Mouse (Mus musculus): ENCODE data around the gene Rrnad1. TPM values are rescaled to one million over a fixed set of nuclear protein-coding genes. Genes with fewer than 3 reads are reported as not detected.

The Rrnad1 gene
- 17.2 and 19.5 TPM in 2 replicates for polyA plus RNA-seq (2014; fragmentation: Nextera tagmentation; extraction: Ambion mirVana)

DNA sequence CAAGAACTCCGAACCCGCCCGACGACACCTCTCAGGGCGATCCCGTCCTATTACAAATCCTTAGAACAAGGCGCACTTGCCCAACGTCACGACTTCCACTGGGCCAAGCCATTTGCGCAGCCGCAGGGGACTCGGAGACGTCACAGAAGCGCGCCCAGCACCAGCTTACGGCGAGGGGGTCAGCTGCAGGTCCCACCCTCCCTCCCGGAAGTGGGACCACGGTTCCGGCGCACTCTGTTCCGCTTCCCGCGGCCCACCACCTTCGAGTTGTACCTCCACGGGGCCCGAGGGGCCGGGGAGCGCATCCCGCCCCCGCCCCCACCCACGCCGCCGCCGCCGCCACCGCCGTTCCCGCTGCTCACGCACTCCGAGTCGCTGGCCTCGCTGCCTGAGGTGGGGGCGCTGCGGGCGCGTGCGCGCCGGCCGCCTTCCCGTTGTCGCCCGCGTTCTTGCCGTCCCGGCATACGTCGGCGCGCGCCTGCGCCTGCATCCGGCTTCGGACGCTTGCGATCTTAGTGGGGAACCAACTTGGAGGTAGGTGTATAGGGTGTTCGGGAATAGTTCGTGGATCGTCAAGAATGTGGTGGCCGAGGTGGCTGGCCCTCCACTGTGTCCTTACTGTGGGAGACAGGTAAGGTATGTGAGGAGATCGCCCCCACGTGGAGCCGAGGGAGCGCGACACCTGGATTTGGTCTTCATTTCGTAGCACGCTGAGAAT, at the start of gene Rrnad1, which contains the start of gene Isg20l2:
Rrnad1 (minus strand) TSS at position 640 of the 718 bp plus-strand sequence.
Isg20l2 (plus strand) TSS at position 237 of the 718 bp plus-strand sequence.
- under 1% methylated on average over 77 of the region's 78 CpGs for WGBS
- peak; percentile 96 for ATAC-seq (ENCODE audit: insufficient number of reproducible peaks, low FRiP score, low TSS enrichment, low read depth)
- peaks cover 18% of the 10 kb centered on the region; the same call in 1 of the 2 replicates for H3K36me3 ChIP-seq (ENCODE audit: control insufficient read depth, insufficient read depth, low read length)

GRCm38 (mm10) chr3:87980085-87980484, 49.6 kb upstream of the Rrnad1 start:
- H3K4me2 ChIP-seq (ENCODE audit: low read depth, severe bottlenecking) = no peak overlapping the region
- no peaks in the 10 kb centered on the region for H3K27me3 ChIP-seq (ENCODE audit: control insufficient read depth, insufficient read depth, low read length)
- no peaks in the 10 kb centered on the region for H3K36me3 ChIP-seq (ENCODE audit: control insufficient read depth, insufficient read depth, low read length)
- no peak for DNase-seq (ENCODE audit: low spot score)
- 55% methylated on average over 3 of the region's 3 CpGs for WGBS
- no peak overlapping the region for H3K9ac ChIP-seq (ENCODE audit: low read length)
- H3K4me3 ChIP-seq (ENCODE audit: low read depth, low read length) = no peak overlapping the region
- H3K4me1 ChIP-seq (ENCODE audit: control insufficient read depth, insufficient read depth, low read length) = peaks cover 19% of the 10 kb centered on the region
- no peaks in the 10 kb centered on the region for H3K9me3 ChIP-seq (ENCODE audit: control insufficient read depth, low read length)
- ATAC-seq (ENCODE audit: insufficient number of reproducible peaks, low FRiP score, low TSS enrichment, low read depth) = no peak
- no peak overlapping the region; the same call in 1 of the 2 replicates for H3K27ac ChIP-seq (replicated peaks; ENCODE audit: low read depth, low read length)

More for the DNA sequence above, at the start of gene Rrnad1, which contains the start of gene Isg20l2:
- H3K4me2 ChIP-seq (ENCODE audit: low read depth, severe bottlenecking) = peak within 1 kb of the TSS; percentile 69
- peak; percentile 98 for DNase-seq (ENCODE audit: low spot score)
- H3K9ac ChIP-seq (ENCODE audit: low read length) = peak within 1 kb of the TSS; percentile 77
- peaks cover 8% of the 10 kb centered on the region; the same call in 1 of the 2 replicates for H3K4me1 ChIP-seq (ENCODE audit: control insufficient read depth, insufficient read depth, low read length)
- no peaks in the 10 kb centered on the region for H3K9me3 ChIP-seq (ENCODE audit: control insufficient read depth, low read length)
- H3K4me3 ChIP-seq (ENCODE audit: low read depth, low read length) = peak within 1 kb of the TSS; percentile 52
- H3K27me3 ChIP-seq (ENCODE audit: control insufficient read depth, insufficient read depth, low read length) = no peaks in the 10 kb centered on the region
- H3K27ac ChIP-seq (replicated peaks; ENCODE audit: low read depth, low read length) = peak within 1 kb of the TSS; percentile 65; the same call in 1 of the 2 replicates

DNA sequence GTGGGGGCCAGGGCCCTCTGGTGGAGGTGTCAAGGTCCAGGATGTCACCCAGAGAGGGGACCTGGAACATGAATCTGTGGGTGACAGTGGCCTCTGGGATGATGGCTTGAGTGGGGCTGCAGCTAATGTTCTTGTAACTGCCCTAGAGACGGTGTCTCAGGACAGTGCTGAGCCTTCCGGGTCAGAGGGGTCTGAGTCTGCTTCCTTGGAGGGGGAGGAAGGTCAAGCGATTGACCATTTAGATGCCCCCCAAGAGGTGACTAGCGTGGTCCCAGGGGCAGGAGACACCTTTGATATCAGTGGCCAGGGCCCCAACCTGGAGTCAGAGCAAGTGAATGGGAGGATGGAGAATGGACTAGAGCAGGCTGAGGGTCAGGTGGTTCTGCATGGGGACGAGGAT, 49.0 kb upstream of the Rrnad1 start:
- Histone ChIP-seq H3K4me1 (ENCODE audit: control insufficient read depth, insufficient read depth, low read length) (peaks cover 23% of the 10 kb centered on the region), H3K4me3 (ENCODE audit: low read depth, low read length) (no peak overlapping the region), H3K9ac (ENCODE audit: low read length) (no peak overlapping the region), H3K4me2 (ENCODE audit: low read depth, severe bottlenecking) (no peak overlapping the region), H3K27ac (replicated peaks; ENCODE audit: low read depth, low read length) (no peak overlapping the region; the same call in 1 of the 2 replicates), H3K9me3 (ENCODE audit: control insufficient read depth, low read length) (no peaks in the 10 kb centered on the region), H3K36me3 (ENCODE audit: control insufficient read depth, insufficient read depth, low read length) (no peaks in the 10 kb centered on the region), H3K27me3 (ENCODE audit: control insufficient read depth, insufficient read depth, low read length) (no peaks in the 10 kb centered on the region)
- DNase-seq (ENCODE audit: low spot score) (no peak), ATAC-seq (ENCODE audit: insufficient number of reproducible peaks, low FRiP score, low TSS enrichment, low read depth) (no peak)
- 79% methylated on average over 5 of the region's 5 CpGs for WGBS

DNA sequence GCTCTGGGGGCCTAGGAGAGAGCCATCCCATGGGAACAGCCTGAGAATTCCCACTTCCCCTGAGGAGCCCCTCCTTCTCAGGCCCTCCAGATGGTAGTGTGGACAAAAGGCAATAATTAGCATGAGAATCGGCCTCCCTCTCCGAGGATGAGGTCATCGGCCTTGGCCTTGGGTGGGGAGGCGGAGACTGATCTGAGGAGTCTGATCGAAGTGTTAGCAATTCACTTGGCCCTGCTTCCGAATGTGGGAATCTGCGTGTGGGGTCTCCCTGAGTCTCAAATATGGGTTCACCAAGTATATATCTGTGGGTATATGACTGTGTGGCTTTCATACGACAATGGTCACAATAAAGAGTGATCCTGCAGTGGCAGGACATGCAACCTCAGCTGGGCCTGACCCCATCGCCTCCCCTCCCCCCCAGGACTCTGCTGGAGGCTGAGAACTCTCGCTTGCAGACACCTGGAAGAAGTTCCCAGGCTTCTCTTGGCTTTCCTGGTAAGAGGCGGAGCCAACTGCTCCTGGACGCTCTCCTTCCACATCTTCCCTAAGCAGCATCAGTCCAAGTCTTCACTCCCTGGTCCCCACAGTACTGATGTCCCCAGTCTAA, 44.0 kb upstream of the Rrnad1 start:
- Histone ChIP-seq H3K27me3 (ENCODE audit: control insufficient read depth, insufficient read depth, low read length) (peaks cover 19% of the 10 kb centered on the region), H3K4me3 (ENCODE audit: low read depth, low read length) (no peak overlapping the region), H3K9ac (ENCODE audit: low read length) (no peak overlapping the region), H3K27ac (replicated peaks; ENCODE audit: low read depth, low read length) (no peak overlapping the region), H3K9me3 (ENCODE audit: control insufficient read depth, low read length) (no peaks in the 10 kb centered on the region), H3K4me2 (ENCODE audit: low read depth, severe bottlenecking) (peak overlapping the region; percentile 3; the same call in 1 of the 2 replicates), H3K4me1 (ENCODE audit: control insufficient read depth, insufficient read depth, low read length) (peaks cover 42% of the 10 kb centered on the region), H3K36me3 (ENCODE audit: control insufficient read depth, insufficient read depth, low read length) (no peaks in the 10 kb centered on the region)
- 12% methylated on average over 12 of the region's 12 CpGs for WGBS
- no peak for ATAC-seq (ENCODE audit: insufficient number of reproducible peaks, low FRiP score, low TSS enrichment, low read depth)
- DNase-seq (ENCODE audit: low spot score) = peak; percentile 32

- H3K9ac ChIP-seq (ENCODE audit: low read length) = no peak overlapping the region
These were observed 43.3 kb upstream of the Rrnad1 start for GRCm38 (mm10) chr3:87973593-87974380.

DNA sequence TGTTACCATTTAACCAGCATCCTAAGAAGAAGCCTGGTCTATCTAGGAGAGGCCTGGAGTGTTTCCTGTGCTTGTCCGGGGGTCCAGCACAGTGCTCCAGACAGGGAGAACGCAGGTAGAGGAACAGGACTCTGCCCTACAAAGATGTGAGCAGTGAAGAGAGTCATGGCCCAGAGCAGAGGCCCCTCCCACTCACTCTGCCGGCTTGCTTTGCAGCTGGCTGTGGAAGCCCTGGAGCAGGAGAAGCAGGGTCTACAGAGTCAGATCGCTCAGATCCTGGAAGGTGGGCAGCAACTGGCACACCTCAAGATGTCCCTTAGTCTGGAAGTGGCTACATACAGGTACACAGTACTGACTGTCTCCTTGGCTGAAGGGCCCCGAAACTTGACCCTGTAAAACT, 42.3 kb upstream of the Rrnad1 start:
- Histone ChIP-seq H3K4me2 (ENCODE audit: low read depth, severe bottlenecking) (peak overlapping the region; percentile 96), H3K27ac (replicated peaks; ENCODE audit: low read depth, low read length) (no peak overlapping the region), H3K4me3 (ENCODE audit: low read depth, low read length) (peak overlapping the region; percentile 49), H3K9me3 (ENCODE audit: control insufficient read depth, low read length) (no peaks in the 10 kb centered on the region), H3K27me3 (ENCODE audit: control insufficient read depth, insufficient read depth, low read length) (peaks cover 19% of the 10 kb centered on the region), H3K4me1 (ENCODE audit: control insufficient read depth, insufficient read depth, low read length) (peaks cover 42% of the 10 kb centered on the region), H3K9ac (ENCODE audit: low read length) (no peak overlapping the region), H3K36me3 (ENCODE audit: control insufficient read depth, insufficient read depth, low read length) (no peaks in the 10 kb centered on the region)
- DNase-seq (ENCODE audit: low spot score) = peak; percentile 40
- no peak for ATAC-seq (ENCODE audit: insufficient number of reproducible peaks, low FRiP score, low TSS enrichment, low read depth)
- WGBS = 24% methylated on average over 5 of the region's 5 CpGs

More at GRCm38 (mm10) chr3:87973593-87974380, 43.3 kb upstream of the Rrnad1 start:
- Histone ChIP-seq H3K9me3 (ENCODE audit: control insufficient read depth, low read length) (no peaks in the 10 kb centered on the region), H3K4me1 (ENCODE audit: control insufficient read depth, insufficient read depth, low read length) (peaks cover 42% of the 10 kb centered on the region), H3K4me3 (ENCODE audit: low read depth, low read length) (no peak overlapping the region), H3K4me2 (ENCODE audit: low read depth, severe bottlenecking) (peak overlapping the region; percentile 96; the same call in 1 of the 2 replicates), H3K27ac (replicated peaks; ENCODE audit: low read depth, low read length) (no peak overlapping the region), H3K27me3 (ENCODE audit: control insufficient read depth, insufficient read depth, low read length) (peaks cover 19% of the 10 kb centered on the region), H3K36me3 (ENCODE audit: control insufficient read depth, insufficient read depth, low read length) (no peaks in the 10 kb centered on the region)
- ATAC-seq (ENCODE audit: insufficient number of reproducible peaks, low FRiP score, low TSS enrichment, low read depth) (no peak), DNase-seq (ENCODE audit: low spot score) (no peak)
- WGBS = 35% methylated on average over 14 of the region's 14 CpGs

DNA sequence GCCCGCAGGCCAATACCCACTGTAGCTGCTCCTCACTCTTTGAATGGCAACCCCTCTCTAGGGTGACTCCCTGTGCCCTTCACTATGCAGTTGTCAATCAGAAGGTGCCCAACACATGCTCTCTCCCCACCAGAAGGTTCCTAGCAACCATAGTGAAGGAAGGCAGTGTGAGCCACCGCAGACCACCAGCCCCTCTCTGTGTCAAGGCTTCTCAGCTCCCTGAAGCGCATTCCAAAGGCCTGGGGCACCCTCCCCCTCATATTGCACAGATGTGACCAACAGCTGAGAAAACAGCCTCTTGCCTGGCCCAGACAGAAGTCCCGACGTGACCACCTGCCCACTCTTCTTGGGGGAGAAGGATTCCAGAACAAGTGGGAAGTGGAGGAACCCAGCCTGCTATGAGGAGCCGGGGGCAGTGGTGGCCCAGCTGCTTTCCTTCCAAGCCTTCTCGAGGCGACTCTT, 41.7 kb upstream of the Rrnad1 start:
- H3K27ac ChIP-seq (replicated peaks; ENCODE audit: low read depth, low read length) = no peak overlapping the region
- H3K27me3 ChIP-seq (ENCODE audit: control insufficient read depth, insufficient read depth, low read length) = peaks cover 19% of the 10 kb centered on the region

More for the DNA sequence above, 41.7 kb upstream of the Rrnad1 start:
- Histone ChIP-seq H3K4me3 (ENCODE audit: low read depth, low read length) (peak overlapping the region; percentile 49), H3K9me3 (ENCODE audit: control insufficient read depth, low read length) (no peaks in the 10 kb centered on the region), H3K9ac (ENCODE audit: low read length) (peak overlapping the region; percentile 13; the same call in 1 of the 2 replicates), H3K36me3 (ENCODE audit: control insufficient read depth, insufficient read depth, low read length) (no peaks in the 10 kb centered on the region), H3K4me2 (ENCODE audit: low read depth, severe bottlenecking) (peak overlapping the region; percentile 96), H3K4me1 (ENCODE audit: control insufficient read depth, insufficient read depth, low read length) (peaks cover 42% of the 10 kb centered on the region)
- 9% methylated on average over 8 of the region's 8 CpGs for WGBS
- peak; percentile 54 for DNase-seq (ENCODE audit: low spot score)
- no peak for ATAC-seq (ENCODE audit: insufficient number of reproducible peaks, low FRiP score, low TSS enrichment, low read depth)
